Mouse (Mus musculus): ENCODE measurements around the gene Slc17a7. TPM values are rescaled to one million over a fixed set of nuclear protein-coding genes. Genes with fewer than 3 reads are reported as not detected.

Slc17a7 gene
- polyA plus RNA-seq, 1 experiment from 2014 or later, result 7.8 TPM

DNA sequence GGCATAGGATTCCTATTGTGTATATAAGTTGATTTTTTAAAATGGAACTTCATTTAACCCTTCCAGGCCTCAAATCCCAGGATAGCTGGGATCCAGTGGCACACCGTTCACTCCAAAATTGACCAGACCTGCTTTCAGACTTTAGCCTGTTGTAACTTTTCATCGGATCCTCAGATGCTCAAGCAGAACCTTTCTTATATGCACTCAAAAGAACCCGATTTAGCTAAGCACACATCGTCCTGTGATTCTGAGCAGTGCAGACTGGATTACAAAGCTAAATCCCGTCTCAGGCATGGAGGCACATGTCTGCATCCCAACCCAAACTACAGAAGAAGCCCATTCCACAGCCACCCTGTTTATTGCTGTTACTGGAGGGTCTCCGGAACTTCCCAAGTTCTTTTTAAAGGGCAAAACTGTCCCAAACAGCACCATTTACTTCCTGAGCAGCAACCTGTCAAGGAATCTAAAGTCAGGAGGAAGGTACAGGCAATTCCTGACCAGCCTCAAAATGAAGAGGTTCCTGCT is 36.0 kb upstream of the Slc17a7 start:
- Histone ChIP-seq H3K27ac (replicated peaks in 1 of 2; ENCODE audit: control insufficient read depth in 1 of 2, insufficient read depth in 1 of 2, low read depth in 2 of 2, low read length in 2 of 2) (peak overlapping the region; percentile 84 to 91), H3K4me2 (ENCODE audit: low read length) (peak overlapping the region; percentile 92), H3K4me3 (ENCODE audit: control insufficient read depth in 1 of 2, insufficient read depth in 1 of 2, low read depth in 1 of 2, low read length in 2 of 2) (peak overlapping the region; percentile 65 to 93), H3K4me1 (ENCODE audit: control insufficient read depth in 2 of 2, insufficient read depth in 2 of 2, low read length in 2 of 2) (peaks cover 24 to 32% of the 10 kb centered on the region in 2 experiments), H3K9ac (ENCODE audit: low read length) (peak overlapping the region; percentile 99), H3K27me3 (ENCODE audit: control insufficient read depth, insufficient read depth, low read length) (no peaks in the 10 kb centered on the region), H3K9me3 (ENCODE audit: control insufficient read depth, low read length) (no peaks in the 10 kb centered on the region), H3K36me3 (ENCODE audit: control insufficient read depth, insufficient read depth, low read length) (peaks cover 35% of the 10 kb centered on the region)
- WGBS, result 3% methylated on average over 6 of the region's 6 CpGs
- ATAC-seq (ENCODE audit: insufficient number of reproducible peaks, insufficient read depth, low FRiP score, low read depth), result no peak

DNA sequence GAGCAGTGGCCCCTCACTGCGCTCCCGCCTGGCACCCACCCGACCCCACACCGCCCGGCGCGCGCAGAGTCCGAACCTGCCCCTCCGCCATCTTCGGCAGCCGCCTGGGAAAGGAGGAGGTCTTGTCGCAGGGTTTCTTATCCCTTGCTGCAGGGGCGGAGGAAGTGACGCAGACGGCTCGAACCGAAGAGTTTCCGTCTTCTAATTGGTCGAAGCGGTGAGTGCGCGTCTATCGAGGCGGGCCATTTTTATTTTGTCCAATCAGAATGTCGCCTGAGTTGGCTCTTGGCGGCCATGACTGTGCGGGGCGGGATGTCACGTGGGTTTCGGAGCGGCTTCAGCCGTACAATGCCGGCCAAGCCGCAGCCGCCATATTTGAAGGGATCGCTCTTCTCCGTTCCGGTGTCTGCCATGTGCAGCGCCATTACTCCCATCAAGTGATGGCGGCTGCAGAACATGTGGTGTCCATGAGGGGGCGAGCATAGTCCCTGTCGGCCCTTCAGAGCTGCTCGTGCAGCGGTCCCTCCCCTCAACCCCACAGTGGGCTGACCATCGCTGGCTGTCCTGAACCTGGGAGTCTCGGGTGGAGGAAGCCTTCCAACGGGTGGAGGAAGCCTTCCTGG is 35.0 kb upstream of the Slc17a7 start, which contains the start of gene Rpl13a:
TSS of gene Rpl13a (minus strand) at position 138 of the 623 bp plus-strand sequence.
- H3K9ac ChIP-seq (ENCODE audit: low read length), result peak within 1 kb of the TSS; percentile 99
- WGBS, result under 1% methylated on average over 48 of the region's 48 CpGs
- H3K4me2 ChIP-seq (ENCODE audit: low read length), result peak within 1 kb of the TSS; percentile 92
- H3K27me3 ChIP-seq (ENCODE audit: control insufficient read depth, insufficient read depth, low read length), result no peaks in the 10 kb centered on the region
- peak within 1 kb of the TSS; percentile 65 to 93 for H3K4me3 ChIP-seq (ENCODE audit: control insufficient read depth in 1 of 2, insufficient read depth in 1 of 2, low read depth in 1 of 2, low read length in 2 of 2)
- H3K4me1 ChIP-seq (ENCODE audit: control insufficient read depth in 2 of 2, insufficient read depth in 2 of 2, low read length in 2 of 2), result peaks cover 20 to 25% of the 10 kb centered on the region in 2 experiments
- peak within 1 kb of the TSS; percentile 92 to 95 for H3K27ac ChIP-seq (replicated peaks in 1 of 2; ENCODE audit: control insufficient read depth in 1 of 2, insufficient read depth in 1 of 2, low read depth in 2 of 2, low read length in 2 of 2)
- no peaks in the 10 kb centered on the region for H3K9me3 ChIP-seq (ENCODE audit: control insufficient read depth, low read length)
- peak; percentile 92 for ATAC-seq (ENCODE audit: insufficient number of reproducible peaks, insufficient read depth, low FRiP score, low read depth)
- peaks cover 29% of the 10 kb centered on the region for H3K36me3 ChIP-seq (ENCODE audit: control insufficient read depth, insufficient read depth, low read length)

DNA sequence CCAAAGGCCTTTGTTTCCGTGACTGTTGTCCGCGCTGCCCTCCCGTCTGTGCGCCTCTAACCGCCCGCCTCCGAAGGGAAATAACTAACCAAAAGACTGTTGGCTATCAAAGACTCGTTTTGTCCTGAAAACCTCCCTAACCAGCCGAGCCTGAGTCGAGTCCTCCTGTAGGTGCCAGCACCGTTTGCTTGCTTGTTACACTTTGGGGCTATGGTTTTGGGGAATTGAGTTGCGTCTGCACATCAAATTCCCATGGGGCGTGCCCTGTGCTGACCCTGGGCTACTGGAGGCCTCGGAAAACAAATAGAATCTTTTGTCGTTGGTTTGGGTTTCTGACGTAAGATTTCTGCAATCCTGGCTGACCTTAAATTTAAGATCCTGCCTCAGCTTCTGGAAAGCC is 34.4 kb upstream of the Slc17a7 start:
- peak; percentile 0; the same call in 1 of the 2 replicates for ATAC-seq (ENCODE audit: insufficient number of reproducible peaks, insufficient read depth, low FRiP score, low read depth)
- Histone ChIP-seq H3K4me1 (ENCODE audit: control insufficient read depth in 2 of 2, insufficient read depth in 2 of 2, low read length in 2 of 2) (peaks cover 20 to 25% of the 10 kb centered on the region in 2 experiments), H3K9me3 (ENCODE audit: control insufficient read depth, low read length) (no peaks in the 10 kb centered on the region), H3K36me3 (ENCODE audit: control insufficient read depth, insufficient read depth, low read length) (peaks cover 29% of the 10 kb centered on the region), H3K27me3 (ENCODE audit: control insufficient read depth, insufficient read depth, low read length) (no peaks in the 10 kb centered on the region), H3K9ac (ENCODE audit: low read length) (peak overlapping the region; percentile 82), H3K27ac (replicated peaks in 1 of 2; ENCODE audit: control insufficient read depth in 1 of 2, insufficient read depth in 1 of 2, low read depth in 2 of 2, low read length in 2 of 2) (peak overlapping the region; percentile 92 to 95), H3K4me3 (ENCODE audit: control insufficient read depth in 1 of 2, insufficient read depth in 1 of 2, low read depth in 1 of 2, low read length in 2 of 2) (peak overlapping the region; percentile 65 to 87), H3K4me2 (ENCODE audit: low read length) (peak overlapping the region; percentile 70)
- 1% methylated on average over 17 of the region's 17 CpGs for WGBS

DNA sequence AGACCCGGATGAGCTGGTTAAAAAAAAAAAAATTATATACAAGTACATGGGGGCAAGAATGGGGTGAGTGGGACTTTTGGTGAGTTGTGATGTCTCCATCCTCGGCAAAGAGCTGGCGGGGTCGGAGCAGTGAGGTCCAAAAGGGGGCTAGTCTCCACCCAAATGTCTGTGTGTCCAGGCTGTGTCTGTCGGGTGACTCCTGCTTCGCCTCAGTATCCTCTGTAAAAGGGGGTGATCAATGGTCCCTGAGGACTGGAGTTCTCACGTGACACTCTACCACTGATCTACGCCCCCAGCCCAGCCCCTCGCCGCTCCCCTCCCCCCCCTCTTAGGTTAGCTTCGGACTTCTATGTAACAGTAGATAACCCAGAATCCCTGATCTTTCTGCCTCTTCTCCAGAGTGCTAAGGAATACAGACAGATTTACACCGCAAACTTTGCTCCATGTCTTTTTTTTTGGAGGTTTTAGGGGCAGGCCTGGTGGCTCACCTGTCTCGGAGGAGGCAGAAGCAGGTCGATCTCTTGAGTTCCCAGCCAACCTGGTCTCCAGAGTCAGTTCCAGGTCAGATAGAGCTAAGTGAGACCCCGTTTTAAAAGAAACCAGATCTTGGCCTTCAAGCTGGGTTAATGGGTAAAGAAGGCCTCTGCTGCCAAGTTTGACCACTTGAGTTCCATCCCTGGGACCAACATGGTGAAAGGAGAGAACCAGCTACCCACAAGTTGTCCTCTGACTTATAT is 33.8 kb upstream of the Slc17a7 start:
- H3K9ac ChIP-seq (ENCODE audit: low read length), result peak overlapping the region; percentile 82; the same call in 1 of the 2 replicates
- ATAC-seq (ENCODE audit: insufficient number of reproducible peaks, insufficient read depth, low FRiP score, low read depth), result no peak
- peaks cover 18 to 23% of the 10 kb centered on the region in 2 experiments for H3K4me1 ChIP-seq (ENCODE audit: control insufficient read depth in 2 of 2, insufficient read depth in 2 of 2, low read length in 2 of 2)
- peak overlapping the region; percentile 70 for H3K4me2 ChIP-seq (ENCODE audit: low read length)
- 54% methylated on average over 15 of the region's 15 CpGs for WGBS
- H3K27me3 ChIP-seq (ENCODE audit: control insufficient read depth, insufficient read depth, low read length), result no peaks in the 10 kb centered on the region
- H3K27ac ChIP-seq (replicated peaks in 1 of 2; ENCODE audit: control insufficient read depth in 1 of 2, insufficient read depth in 1 of 2, low read depth in 2 of 2, low read length in 2 of 2), result peak overlapping the region in 1 of 2 experiments; percentile 92; a peak in 1 of 4 replicates
- peak overlapping the region in 1 of 2 experiments; percentile 65; a peak in 1 of 4 replicates for H3K4me3 ChIP-seq (ENCODE audit: control insufficient read depth in 1 of 2, insufficient read depth in 1 of 2, low read depth in 1 of 2, low read length in 2 of 2)
- H3K36me3 ChIP-seq (ENCODE audit: control insufficient read depth, insufficient read depth, low read length), result peaks cover 26% of the 10 kb centered on the region
- H3K9me3 ChIP-seq (ENCODE audit: control insufficient read depth, low read length), result no peaks in the 10 kb centered on the region

DNA sequence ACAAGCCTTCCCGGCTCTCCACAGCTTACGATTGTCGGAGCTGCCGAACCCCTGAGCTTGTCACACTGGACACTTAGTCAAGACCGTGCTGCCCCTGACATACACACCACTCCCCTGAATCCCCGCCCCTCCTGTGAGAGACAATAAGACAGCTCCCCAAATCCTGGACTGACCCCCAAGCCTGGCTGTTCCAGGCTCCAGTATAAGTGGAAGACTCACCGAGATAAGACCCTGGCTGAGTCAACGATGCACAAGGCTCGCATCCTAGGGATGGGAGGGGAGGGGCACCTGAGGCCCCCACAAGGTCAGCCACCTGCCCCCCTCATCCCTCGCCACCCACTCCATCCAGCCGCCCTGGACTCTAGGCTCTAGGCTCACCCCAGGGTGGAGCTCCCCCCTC is 31.9 kb upstream of the Slc17a7 start:
- Histone ChIP-seq H3K4me1 (ENCODE audit: control insufficient read depth in 2 of 2, insufficient read depth in 2 of 2, low read length in 2 of 2) (peaks cover 11 to 23% of the 10 kb centered on the region in 2 experiments), H3K9me3 (ENCODE audit: control insufficient read depth, low read length) (no peaks in the 10 kb centered on the region), H3K27ac (replicated peaks in 1 of 2; ENCODE audit: control insufficient read depth in 1 of 2, insufficient read depth in 1 of 2, low read depth in 2 of 2, low read length in 2 of 2) (no peak overlapping the region), H3K9ac (ENCODE audit: low read length) (peak overlapping the region; percentile 22), H3K27me3 (ENCODE audit: control insufficient read depth, insufficient read depth, low read length) (peaks cover 6% of the 10 kb centered on the region; the same call in 1 of the 2 replicates), H3K4me2 (ENCODE audit: low read length) (no peak overlapping the region), H3K4me3 (ENCODE audit: control insufficient read depth in 1 of 2, insufficient read depth in 1 of 2, low read depth in 1 of 2, low read length in 2 of 2) (no peak overlapping the region), H3K36me3 (ENCODE audit: control insufficient read depth, insufficient read depth, low read length) (peaks cover 7% of the 10 kb centered on the region)
- WGBS, result 65% methylated on average over 10 of the region's 11 CpGs
- no peak for ATAC-seq (ENCODE audit: insufficient number of reproducible peaks, insufficient read depth, low FRiP score, low read depth)

DNA sequence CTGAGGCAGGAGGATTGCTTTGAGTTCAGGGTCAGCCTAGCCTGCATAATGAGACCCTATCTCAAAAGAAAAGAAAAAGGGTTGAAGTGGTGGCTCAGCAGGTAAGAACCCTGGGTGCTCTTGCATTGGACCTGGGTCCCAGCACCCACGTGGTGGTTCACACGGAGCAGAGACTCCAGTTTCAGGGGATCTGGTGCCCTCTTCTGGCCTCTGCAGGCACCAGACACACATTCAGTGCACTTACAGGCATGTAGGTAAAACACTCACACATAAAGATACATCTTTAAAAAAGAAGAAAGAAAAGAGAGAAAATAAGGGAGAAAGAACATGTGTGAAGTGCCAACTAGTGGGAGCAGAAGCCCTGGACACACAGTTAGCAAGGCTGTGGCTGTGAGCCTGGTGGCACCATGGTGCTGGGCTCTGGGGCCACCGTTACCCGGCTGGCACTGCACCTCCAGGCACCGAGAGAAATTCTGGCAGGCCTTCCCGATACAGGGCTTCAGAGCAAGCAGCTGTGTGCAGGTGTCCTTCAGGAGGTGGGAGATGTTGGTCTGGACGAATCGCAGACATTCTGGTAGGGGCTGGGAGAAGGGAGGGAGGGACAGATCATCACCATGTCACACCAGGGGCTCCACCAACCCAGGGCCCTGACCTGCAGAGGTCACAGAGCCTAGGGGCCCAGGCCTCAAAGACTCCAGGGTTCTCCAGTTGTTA is 30.1 kb upstream of the Slc17a7 start:
- 74% methylated on average over 8 of the region's 8 CpGs for WGBS
- no peak overlapping the region for H3K4me3 ChIP-seq (ENCODE audit: control insufficient read depth in 1 of 2, insufficient read depth in 1 of 2, low read depth in 1 of 2, low read length in 2 of 2)
- H3K9ac ChIP-seq (ENCODE audit: low read length), result no peak overlapping the region
- no peak overlapping the region for H3K4me2 ChIP-seq (ENCODE audit: low read length)
- no peak overlapping the region for H3K27ac ChIP-seq (replicated peaks in 1 of 2; ENCODE audit: control insufficient read depth in 1 of 2, insufficient read depth in 1 of 2, low read depth in 2 of 2, low read length in 2 of 2)
- H3K4me1 ChIP-seq (ENCODE audit: control insufficient read depth in 2 of 2, insufficient read depth in 2 of 2, low read length in 2 of 2), result peaks cover 5 to 16% of the 10 kb centered on the region in 2 experiments; a peak in 3 of 4 replicates
- H3K9me3 ChIP-seq (ENCODE audit: control insufficient read depth, low read length), result no peaks in the 10 kb centered on the region
- ATAC-seq (ENCODE audit: insufficient number of reproducible peaks, insufficient read depth, low FRiP score, low read depth), result no peak
- no peaks in the 10 kb centered on the region for H3K36me3 ChIP-seq (ENCODE audit: control insufficient read depth, insufficient read depth, low read length)
- peaks cover 6% of the 10 kb centered on the region; the same call in 1 of the 2 replicates for H3K27me3 ChIP-seq (ENCODE audit: control insufficient read depth, insufficient read depth, low read length)

DNA sequence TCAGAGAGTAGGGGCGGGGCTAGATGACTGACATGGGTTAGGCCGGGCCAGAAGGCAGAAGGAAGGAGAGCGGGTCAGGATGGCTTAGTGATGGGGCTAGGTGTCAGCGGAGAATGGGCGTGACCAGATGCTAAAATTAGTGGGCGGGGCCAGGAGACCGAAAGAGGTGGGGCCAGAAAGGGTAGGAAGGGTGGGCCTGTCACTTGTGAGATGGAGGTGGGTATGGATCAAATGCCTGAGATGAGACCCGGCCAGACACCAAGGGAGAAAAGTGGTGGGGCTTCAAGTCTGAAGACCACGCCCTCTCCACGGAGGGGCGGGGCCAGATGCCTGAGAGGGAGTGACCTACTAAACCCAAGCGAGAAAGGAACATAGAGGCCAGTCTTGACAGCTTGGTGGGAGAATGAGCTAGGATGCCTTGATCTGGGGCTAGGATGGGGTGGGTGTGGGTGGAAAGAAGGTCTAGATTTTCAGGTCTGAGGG is 29.2 kb upstream of the Slc17a7 start:
- Histone ChIP-seq H3K9ac (ENCODE audit: low read length) (no peak overlapping the region), H3K27me3 (ENCODE audit: control insufficient read depth, insufficient read depth, low read length) (peaks cover 6% of the 10 kb centered on the region; the same call in 1 of the 2 replicates), H3K9me3 (ENCODE audit: control insufficient read depth, low read length) (no peaks in the 10 kb centered on the region), H3K4me1 (ENCODE audit: control insufficient read depth in 2 of 2, insufficient read depth in 2 of 2, low read length in 2 of 2) (peaks cover 2 to 12% of the 10 kb centered on the region in 2 experiments; a peak in 3 of 4 replicates), H3K36me3 (ENCODE audit: control insufficient read depth, insufficient read depth, low read length) (no peaks in the 10 kb centered on the region), H3K27ac (replicated peaks in 1 of 2; ENCODE audit: control insufficient read depth in 1 of 2, insufficient read depth in 1 of 2, low read depth in 2 of 2, low read length in 2 of 2) (no peak overlapping the region), H3K4me3 (ENCODE audit: control insufficient read depth in 1 of 2, insufficient read depth in 1 of 2, low read depth in 1 of 2, low read length in 2 of 2) (no peak overlapping the region), H3K4me2 (ENCODE audit: low read length) (no peak overlapping the region)
- peak; percentile 38; the same call in 1 of the 2 replicates for ATAC-seq (ENCODE audit: insufficient number of reproducible peaks, insufficient read depth, low FRiP score, low read depth)
- WGBS, result 14% methylated on average over 12 of the region's 12 CpGs

All from heart, embryonic 14.5 days (tissue).